Mouse (Mus musculus) bone marrow, adult 2 months (tissue): ENCODE data around the gene Polr2l.

Experiments
- CTCF ChIP-seq: fragments of 200-500 bp; IDR thresholded peaks from 2 replicates; pipeline ENCODE4 v1.5.1; 2011; ENCODE audit warnings: low read length, control low read depth; ENCODE audit not compliant: control insufficient read depth, insufficient read depth
- POLR2A ChIP-seq: fragments of 200-500 bp; IDR thresholded peaks from 2 replicates; pipeline ENCODE4 v1.6.1; 2011; ENCODE audit warnings: low read depth, mild to moderate bottlenecking, control low read depth, low read length, borderline replicate concordance; ENCODE audit not compliant: control insufficient read depth

GRCm38 (mm10) chr7:141518926-141519325 lies 44.0 kb upstream of the Polr2l start:
- TF ChIP-seq POLR2A (no peak), CTCF (no peak)
